Comparison of ENCODE assay signal across 28 mouse cellular contexts in genomic region chr9:56612798-56613183, GRCm38 (mm10).
A peak's percentile ranks its signal among the peaks of the same experiment; 100 is the strongest.
DNase-seq lines count a peak whose midpoint lies in the region; ATAC-seq lines count a peak whose summit lies in the region.
"Had no signal": no experiment of that assay in that cellular context is flagged by ENCODE, and none has a peak within 500 bp of the region (broad histone marks: within the 10 kb centered on the region; RNA-seq: fewer than 3 reads in every experiment).

No protein-coding gene starts in this region.

- H3K9me3 ChIP-seq in neural tube, embryonic 14.5 days (ENCODE audit: control insufficient read depth, low read length), result no peaks in the 10 kb centered on the region
- no peaks in the 10 kb centered on the region for H3K9me3 ChIP-seq in neural tube, embryonic 15.5 days (replicated peaks)
- H3K9me3 ChIP-seq: embryonic facial prominence, embryonic 10.5 days; embryonic facial prominence, embryonic 15.5 days; heart, embryonic 12.5 days; kidney, embryonic 15.5 days; liver, embryonic 15.5 days; midbrain, embryonic 15.5 days; neural tube, embryonic 13.5 days; stomach, embryonic 15.5 days had no signal

- intact Hi-C loops in heart, postnatal 14 days (cut with DNase I), result no loop called here

- H3K4me1 ChIP-seq in neural tube, embryonic 14.5 days (ENCODE audit: control insufficient read depth, insufficient read depth, low read length), result peaks cover 11% of the 10 kb centered on the region; the same call in 1 of the 2 replicates
- peaks cover 53% of the 10 kb centered on the region for H3K4me1 ChIP-seq in neural tube, embryonic 15.5 days
- H3K4me1 ChIP-seq: liver, embryonic 15.5 days had no signal

- no peak overlapping the region for H3K4me2 ChIP-seq in neural tube, embryonic 14.5 days (ENCODE audit: low read depth, low read length)
- H3K4me2 ChIP-seq in neural tube, embryonic 15.5 days, result no peak overlapping the region
- H3K4me2 ChIP-seq: embryonic facial prominence, embryonic 15.5 days; heart, embryonic 12.5 days; kidney, embryonic 15.5 days; liver, embryonic 15.5 days; lung, embryonic 14.5 days; midbrain, embryonic 15.5 days; neural tube, embryonic 13.5 days; stomach, embryonic 15.5 days had no signal

- no peaks in the 10 kb centered on the region for H3K27me3 ChIP-seq in neural tube, embryonic 14.5 days (ENCODE audit: control insufficient read depth, insufficient read depth, low read length)
- H3K27me3 ChIP-seq in neural tube, embryonic 15.5 days (replicated peaks), result no peaks in the 10 kb centered on the region
- H3K27me3 ChIP-seq: embryonic facial prominence, embryonic 15.5 days; kidney, embryonic 15.5 days; midbrain, embryonic 15.5 days; neural tube, embryonic 13.5 days; stomach, embryonic 15.5 days had no signal

- H3K4me3 ChIP-seq in neural tube, embryonic 14.5 days (ENCODE audit: low read depth, low read length), result no peak overlapping the region
- no peak overlapping the region for H3K4me3 ChIP-seq in neural tube, embryonic 15.5 days (replicated peaks)
- H3K4me3 ChIP-seq: embryonic facial prominence, embryonic 10.5 days; embryonic facial prominence, embryonic 15.5 days; heart, embryonic 12.5 days; kidney, embryonic 15.5 days; layer of hippocampus, adult 2 months; liver, embryonic 15.5 days; midbrain, embryonic 15.5 days; neural tube, embryonic 13.5 days; stomach, embryonic 15.5 days had no signal

- 30% methylated on average over 12 of the region's 12 CpGs for WGBS in neural tube, embryonic 14.5 days
- WGBS in neural tube, embryonic 15.5 days, result 29% methylated on average over 12 of the region's 12 CpGs

- H3K36me3 ChIP-seq in neural tube, embryonic 14.5 days (ENCODE audit: control insufficient read depth, insufficient read depth, low read length), result no peaks in the 10 kb centered on the region; the same call in 1 of the 2 replicates
- H3K36me3 ChIP-seq in neural tube, embryonic 15.5 days, result peaks cover 14% of the 10 kb centered on the region
- H3K36me3 ChIP-seq: embryonic facial prominence, embryonic 10.5 days; embryonic facial prominence, embryonic 15.5 days; heart, embryonic 12.5 days; kidney, embryonic 15.5 days; liver, embryonic 15.5 days; midbrain, embryonic 15.5 days; stomach, embryonic 15.5 days had no signal

- peak; percentile 76 for DNase-seq in heart, adult 11 months
- no peak for DNase-seq in heart, postnatal 14 days
- DNase-seq in forelimb bud, embryonic 11.5 days (ENCODE audit: low read depth, low spot score), result peak; percentile 63
- DNase-seq in kidney, postnatal 14 days, result no peak
- no peak for DNase-seq in ovary, postnatal 14 days (ENCODE audit: low spot score)
- DNase-seq: adrenal gland, adult 2 months; cerebellum, adult 8-10 months; gastrocnemius, postnatal 14 days; kidney, adult 18-20 months; kidney, postnatal 36 days; liver; lung, embryonic 14.5 days; lung, postnatal 14 days; right cerebral cortex, postnatal 25 days had no signal

- no peak overlapping the region; the same call in 1 of the 2 replicates for H3K27ac ChIP-seq in neural tube, embryonic 14.5 days (ENCODE audit: low read depth, low read length)
- no peak overlapping the region for H3K27ac ChIP-seq in neural tube, embryonic 15.5 days (replicated peaks)
- H3K27ac ChIP-seq: embryonic facial prominence, embryonic 10.5 days; embryonic facial prominence, embryonic 15.5 days; kidney, embryonic 15.5 days; layer of hippocampus, adult 2 months; liver, embryonic 15.5 days; midbrain, embryonic 15.5 days; neural tube, embryonic 13.5 days; stomach, embryonic 15.5 days had no signal

- ATAC-seq in neural tube, embryonic 14.5 days (ENCODE audit: low read depth), result peak; percentile 32; the same call in 1 of the 2 replicates
- ATAC-seq in neural tube, embryonic 15.5 days (ENCODE audit: low FRiP score), result no peak
- ATAC-seq: activated CD4-positive, CD25-positive, alpha-beta regulatory T cell, adult 4 months; forebrain, embryonic 14.5 days; hindbrain, embryonic 16.5 days; midbrain, embryonic 15.5 days had no signal

- H3K9ac ChIP-seq in neural tube, embryonic 14.5 days (replicated peaks; ENCODE audit: low read depth, low read length), result 0 out of 2 replicates have a peak overlapping the region, but pooled peaks have one; percentile 21
- no peak overlapping the region for H3K9ac ChIP-seq in neural tube, embryonic 15.5 days (replicated peaks)
- H3K9ac ChIP-seq: embryonic facial prominence, embryonic 15.5 days; heart, embryonic 12.5 days; kidney, embryonic 15.5 days; liver, embryonic 15.5 days; lung, embryonic 14.5 days; midbrain, embryonic 15.5 days; neural tube, embryonic 13.5 days; stomach, embryonic 15.5 days had no signal

Comparison
In these comparisons a context has a peak if more than half of its experiments do, and no peak if none do; other contexts are left out.
1. DNase-seq: peak in heart, adult 11 months (single experiment) and forelimb bud, embryonic 11.5 days (single experiment); none in heart, postnatal 14 days (0 of 2), kidney, postnatal 14 days (single experiment) and ovary, postnatal 14 days (single experiment).